ENCODE assay signal across 25 mouse cellular contexts in the genomic region with DNA sequence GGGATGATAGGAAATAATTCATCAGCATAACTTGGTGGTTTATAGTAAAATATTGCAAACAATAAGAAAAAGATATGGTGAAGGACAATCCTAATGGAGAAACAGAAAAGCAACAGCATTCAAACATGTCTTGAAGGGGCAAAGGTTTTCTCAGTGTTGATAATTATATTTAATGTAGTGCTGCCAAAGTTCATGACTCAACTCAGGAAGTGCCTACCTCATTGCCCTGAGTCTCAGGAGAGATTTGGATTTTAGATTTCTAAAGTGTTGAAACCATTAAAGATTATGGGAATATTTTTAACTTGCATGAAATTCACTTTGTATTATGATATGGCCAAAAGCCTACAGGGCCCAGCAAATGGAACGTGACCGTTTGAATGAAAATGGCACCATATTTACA.
"Had no signal": no experiment of that assay in that cellular context is flagged by ENCODE, and none has a peak within 500 bp of the region (broad histone marks: within the 10 kb centered on the region; RNA-seq: fewer than 3 reads in every experiment).

No protein-coding gene starts in this region.

- H3K36me3 ChIP-seq: heart, embryonic 13.5 days; heart, embryonic 15.5 days; hindbrain, embryonic 13.5 days; hindbrain, embryonic 15.5 days; kidney, embryonic 15.5 days; limb, embryonic 13.5 days; limb, embryonic 15.5 days; liver, embryonic 12.5 days had no signal

- H3K27ac ChIP-seq: gastrocnemius, adult 2 months; heart, embryonic 13.5 days; heart, embryonic 15.5 days; hindbrain, embryonic 13.5 days; hindbrain, embryonic 15.5 days; hindbrain, postnatal 0 days; kidney, embryonic 15.5 days; kidney, postnatal 0 days; limb, embryonic 13.5 days; limb, embryonic 15.5 days; liver, embryonic 12.5 days; liver, embryonic 14.5 days had no signal

- H3K4me3 ChIP-seq: gastrocnemius, adult 2 months; heart, embryonic 13.5 days; heart, embryonic 15.5 days; hindbrain, embryonic 13.5 days; hindbrain, embryonic 15.5 days; kidney, embryonic 15.5 days; limb, embryonic 13.5 days; limb, embryonic 15.5 days; liver, embryonic 12.5 days had no signal

- H3K27me3 ChIP-seq: heart, embryonic 13.5 days; heart, embryonic 15.5 days; hindbrain, embryonic 13.5 days; hindbrain, embryonic 15.5 days; kidney, embryonic 15.5 days; limb, embryonic 13.5 days; limb, embryonic 15.5 days; liver, embryonic 12.5 days had no signal

- DNase-seq: gastrocnemius, adult 2 months; gastrocnemius, postnatal 10 days; gastrocnemius, postnatal 25 days; heart, adult 18-20 months; heart, postnatal 14 days; heart, postnatal 36 days; kidney, adult 11 months; kidney, adult 2 months; kidney, adult 9 months; kidney, postnatal 14 days; kidney, postnatal 36 days; layer of hippocampus, adult 9-11 months; layer of hippocampus, postnatal 36 days; left cerebral cortex, postnatal 4 days had no signal

- H3K9ac ChIP-seq: heart, embryonic 13.5 days; heart, embryonic 15.5 days; hindbrain, embryonic 13.5 days; hindbrain, embryonic 15.5 days; kidney, embryonic 15.5 days; limb, embryonic 13.5 days; limb, embryonic 15.5 days; liver, embryonic 12.5 days; liver, embryonic 14.5 days had no signal

- H3K4me1 ChIP-seq: heart, embryonic 13.5 days; heart, embryonic 15.5 days; hindbrain, embryonic 13.5 days; hindbrain, embryonic 15.5 days; kidney, embryonic 15.5 days; limb, embryonic 15.5 days; liver, embryonic 12.5 days had no signal
